Mouse (Mus musculus) forebrain, postnatal 0 days (tissue): ENCODE measurements around the gene Cln5. TPM values are rescaled to one million over a fixed set of nuclear protein-coding genes. Genes with fewer than 3 reads are reported as not detected.

Source experiments
- ATAC-seq: fragments of 200-750 bp; cut with Nextera tagmentation; 2 replicates; pipeline ENCODE4 v1.8.0; 2017; ENCODE audit warnings: mild to moderate bottlenecking, moderate library complexity
- DNase-seq: peaks from one replicate; pipeline ENCODE4 v3.0.0-alpha.2; 2015
- H3K27ac ChIP-seq: fragments of 300-500 bp; sonication (generic); 2 replicates; pipeline ENCODE4 v1.5.1; 2014; ENCODE audit warnings: low read depth, mild to moderate bottlenecking, antibody characterized with exemption, low read length, moderate library complexity, mixed read lengths
- H3K27me3 ChIP-seq: fragments of 300-500 bp; sonication (generic); 2 replicates; pipeline ENCODE4 v1.6.1; 2014; ENCODE audit warnings: mild to moderate bottlenecking, low read length, mixed read lengths; ENCODE audit not compliant: insufficient read depth
- H3K36me3 ChIP-seq: fragments of 300-500 bp; sonication (generic); 2 replicates; pipeline ENCODE4 v1.6.1; 2014; ENCODE audit warnings: mild to moderate bottlenecking, moderate library complexity; ENCODE audit not compliant: insufficient read depth
- H3K4me1 ChIP-seq: fragments of 300-500 bp; sonication (generic); 2 replicates; pipeline ENCODE4 v1.6.1; 2014; ENCODE audit warnings: antibody characterized with exemption; ENCODE audit not compliant: insufficient read depth
- H3K4me2 ChIP-seq: fragments of 300-500 bp; sonication (generic); 2 replicates; pipeline ENCODE4 v1.6.1; 2014; ENCODE audit warnings: low read depth, mild to moderate bottlenecking, moderate library complexity
- H3K4me3 ChIP-seq: fragments of 300-500 bp; sonication (generic); 2 replicates; pipeline ENCODE4 v1.5.1; 2014; ENCODE audit warnings: low read depth, low read length, mixed read lengths
- H3K9ac ChIP-seq: fragments of 300-500 bp; sonication (generic); 2 replicates; pipeline ENCODE4 v1.6.1; 2014; ENCODE audit warnings: mild to moderate bottlenecking
- H3K9me3 ChIP-seq: fragments of 300-500 bp; sonication (generic); 2 replicates; pipeline ENCODE4 v1.6.1; 2016; ENCODE audit warnings: low read length
- CTCF ChIP-seq: sonication (generic); IDR thresholded peaks from 2 replicates; pipeline ENCODE4 v1.5.1; 2016; ENCODE audit warnings: antibody characterized with exemption, control low read depth, low read depth
- WGBS: fragments of 180-500 bp; shearing (Covaris S2); extraction: QIAGEN DNeasy Blood & Tissue Kit; methylation state at CpG from one replicate; pipeline ENCODE4 v1.1.7; 2014; 5-methylcytosine and 5-hydroxymethylcytosine counted together
- polyA plus RNA-seq: library from polyadenylated mRNA; unstranded; fragments of >200 nt; fragmentation: Nextera tagmentation; extraction: Ambion mirVana; gene quantifications from 2 replicates; pipeline ENCODE4 v1.2.1, GENCODE M21; 2015
- total RNA-seq: library from RNA; depleted of rRNA; stranded (reverse); fragments of >200 nt; gene quantifications from 2 replicates; pipeline ENCODE4 v1.2.3, GENCODE M21; 2014

Gene Cln5
- total and polyA plus RNA-seq, 2 experiments from 2014 or later, result 8.8 to 9.7 TPM

DNA sequence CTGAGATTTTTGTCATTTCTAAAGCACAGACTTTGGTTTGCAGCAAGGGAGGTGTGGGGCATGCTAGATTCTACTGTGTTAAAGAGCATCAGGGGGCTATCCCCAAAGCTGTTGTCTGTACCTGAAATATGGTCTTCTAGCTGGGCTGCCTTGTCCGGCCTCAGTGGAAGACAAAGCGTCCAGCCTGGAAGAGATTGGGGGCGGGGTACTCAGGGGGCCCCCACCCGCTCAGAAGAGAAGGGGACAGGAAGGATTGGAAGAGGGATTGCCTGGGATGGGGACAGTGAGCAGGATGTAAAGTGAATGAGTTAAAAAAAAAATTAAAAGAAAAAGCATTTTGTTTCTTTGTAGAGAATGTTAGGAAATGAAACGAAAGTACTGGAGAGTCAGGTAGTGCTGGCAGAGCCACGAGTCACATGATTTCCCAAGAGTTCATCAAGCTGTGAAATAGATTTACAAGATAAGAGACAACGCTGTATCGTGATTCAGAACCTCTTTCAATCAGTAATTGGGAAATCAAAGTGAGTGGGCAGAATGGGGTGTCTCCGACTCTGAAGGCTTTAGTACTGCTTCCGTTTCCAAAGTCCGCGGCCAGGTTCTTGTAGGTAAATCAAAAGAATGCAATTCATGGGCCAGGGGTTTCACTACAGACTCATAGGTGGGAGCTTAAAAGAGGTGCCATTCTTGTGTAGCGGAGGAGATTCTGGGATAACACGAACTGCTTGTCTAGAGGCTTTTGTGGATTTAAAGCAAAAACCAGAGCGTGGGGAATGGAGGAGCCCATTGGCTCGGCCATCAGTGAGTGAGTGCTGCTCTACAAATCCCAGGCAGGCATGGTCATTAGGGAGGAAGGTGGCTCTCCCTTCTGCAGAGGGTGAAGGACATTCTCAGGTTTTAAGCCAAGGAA is 8.2 kb downstream of the Cln5 start:
- 88% methylated on average over 16 of the region's 16 CpGs for WGBS
- Histone ChIP-seq H3K4me2 (no peak overlapping the region), H3K4me3 (no peak overlapping the region), H3K9me3 (no peaks in the 10 kb centered on the region), H3K27me3 (no peaks in the 10 kb centered on the region), H3K27ac (no peak overlapping the region), H3K36me3 (peaks cover 10% of the 10 kb centered on the region), H3K9ac (no peak overlapping the region), H3K4me1 (no peaks in the 10 kb centered on the region)
- no peak for ATAC-seq
- DNase-seq, result no peak
- no peak for TF ChIP-seq CTCF

DNA sequence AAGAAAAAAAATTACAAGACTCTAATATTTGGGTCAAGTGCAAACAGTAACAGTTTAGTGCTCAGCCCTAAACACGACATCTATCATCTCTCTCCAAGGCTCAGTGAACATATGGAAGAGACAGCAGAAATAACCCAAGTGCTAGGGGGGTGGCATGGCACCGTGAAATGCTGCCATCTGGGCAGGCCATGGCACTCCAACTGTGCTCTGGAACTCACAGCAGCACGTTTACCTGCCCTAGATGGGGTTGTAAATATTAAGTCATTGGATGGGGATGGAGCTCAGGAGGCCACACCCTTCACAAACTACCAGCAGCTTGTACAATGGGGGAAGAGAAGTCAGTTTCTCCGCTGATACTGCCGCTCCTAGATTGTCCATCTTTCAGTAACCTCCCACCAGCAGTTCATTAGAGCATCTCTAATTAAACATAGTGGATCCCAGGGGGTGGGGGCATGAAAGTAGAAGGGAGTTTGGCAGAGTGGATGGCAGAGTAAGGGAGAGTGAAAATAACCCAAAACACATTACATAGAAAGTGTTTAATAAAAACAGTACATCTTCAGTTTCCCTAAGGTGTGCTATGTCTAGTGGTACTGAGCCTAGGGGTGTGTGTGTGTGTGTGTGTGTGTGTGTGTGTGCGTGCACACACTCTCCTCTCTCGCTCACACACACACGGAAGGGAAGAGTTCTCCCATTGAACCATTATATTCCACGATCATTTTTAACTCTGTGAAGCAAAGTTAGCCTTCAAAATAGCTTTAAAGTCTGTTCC is 9.4 kb downstream of the Cln5 start:
- Histone ChIP-seq H3K36me3 (peaks cover 14% of the 10 kb centered on the region; the same call in 1 of the 2 replicates), H3K4me3 (no peak overlapping the region), H3K9ac (no peak overlapping the region), H3K27me3 (no peaks in the 10 kb centered on the region), H3K4me1 (no peaks in the 10 kb centered on the region), H3K4me2 (no peak overlapping the region), H3K27ac (no peak overlapping the region), H3K9me3 (no peaks in the 10 kb centered on the region)
- 76% methylated on average over 9 of the region's 9 CpGs for WGBS
- DNase-seq (no peak), ATAC-seq (peak; percentile 55)
- TF ChIP-seq CTCF, result no peak

DNA sequence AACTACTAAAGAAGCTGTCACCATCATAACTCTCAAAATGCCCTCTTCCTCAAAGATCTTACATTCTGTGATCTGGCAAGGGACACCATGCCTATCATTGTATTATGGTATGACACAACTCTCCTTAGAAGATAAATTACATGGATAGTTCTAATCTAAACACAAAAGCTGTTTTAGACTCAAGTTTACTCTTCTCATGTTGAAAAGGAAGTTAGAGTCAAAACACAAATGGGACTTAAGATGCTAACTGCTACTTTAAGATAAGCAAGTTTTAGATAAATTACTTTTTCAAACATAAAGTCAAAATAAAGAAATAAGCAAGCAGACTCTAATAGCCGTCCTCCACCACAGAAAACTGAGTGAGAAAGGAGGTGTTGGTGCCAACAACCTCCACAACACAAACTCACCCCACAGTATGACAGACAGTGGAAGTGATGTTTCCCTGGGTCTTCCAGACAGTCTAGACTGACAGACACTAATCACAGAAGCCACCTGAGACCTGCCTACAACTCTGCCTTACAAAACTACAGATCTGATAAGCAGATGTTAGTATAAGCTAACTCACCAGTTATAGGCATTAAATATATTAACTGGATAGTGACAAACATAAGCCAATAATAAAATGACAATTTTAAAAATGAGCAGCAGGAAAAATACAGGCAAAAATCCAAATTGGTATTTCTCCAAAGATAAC is 16.0 kb downstream of the Cln5 start:
- Histone ChIP-seq H3K36me3 (peaks cover 53% of the 10 kb centered on the region), H3K4me1 (no peaks in the 10 kb centered on the region), H3K27me3 (no peaks in the 10 kb centered on the region), H3K4me2 (no peak overlapping the region), H3K27ac (no peak overlapping the region), H3K9ac (no peak overlapping the region), H3K9me3 (no peaks in the 10 kb centered on the region), H3K4me3 (no peak overlapping the region)
- WGBS, result 74% methylated on average over 1 of the region's 1 CpGs
- no peak for DNase-seq
- ATAC-seq, result no peak
- no peak for TF ChIP-seq CTCF

DNA sequence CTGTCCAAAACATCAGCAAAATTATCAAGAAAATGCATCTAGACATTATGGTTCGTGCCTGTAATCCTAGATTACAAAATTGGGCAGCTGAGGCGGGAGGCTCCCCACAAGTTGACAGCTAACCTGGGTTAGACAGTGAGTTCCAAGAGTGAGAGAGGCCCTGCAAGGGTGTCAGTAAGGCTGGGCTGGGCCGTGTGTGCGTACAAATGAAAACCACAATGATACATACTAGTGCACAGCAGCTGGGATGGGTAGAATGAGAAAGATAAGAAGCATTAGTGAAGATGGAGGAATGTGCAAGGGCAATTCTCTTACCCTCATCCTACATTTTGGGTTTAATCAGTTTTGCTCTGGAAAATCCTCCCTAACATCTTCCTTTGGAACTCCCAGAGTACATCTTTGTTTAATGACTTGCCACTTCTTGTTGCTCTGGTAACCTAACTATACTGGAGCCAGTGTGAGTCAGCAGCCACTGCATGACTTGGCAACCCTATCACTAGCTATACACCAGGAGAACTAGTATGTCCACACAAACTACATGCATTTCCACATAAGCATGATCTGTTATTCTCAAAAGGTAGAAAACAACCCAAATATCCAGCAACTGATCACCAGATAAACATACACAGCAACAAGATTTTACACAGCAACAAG is 16.8 kb downstream of the Cln5 start:
- 93% methylated on average over 4 of the region's 4 CpGs for WGBS
- no peak overlapping the region for H3K9ac ChIP-seq

DNA sequence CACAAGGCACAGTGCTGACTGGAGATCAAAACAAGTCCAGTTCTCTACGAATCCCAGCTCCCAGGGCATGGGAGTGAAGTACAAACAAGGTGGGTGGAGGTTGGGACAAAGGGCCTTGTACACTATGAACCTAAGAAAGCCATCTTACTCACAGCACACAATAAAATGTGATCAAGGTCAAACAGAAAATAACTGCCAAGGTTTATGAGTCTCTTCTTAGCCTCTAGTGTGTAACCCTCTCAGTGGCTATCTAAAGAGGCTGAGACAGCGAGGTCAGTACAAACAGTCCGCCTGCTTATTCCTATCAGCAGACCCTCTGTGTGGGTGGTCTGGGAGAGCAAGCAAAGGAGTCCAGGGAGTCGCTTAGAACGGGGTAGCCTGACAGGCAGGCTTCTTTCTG is 17.8 kb downstream of the Cln5 start:
- Histone ChIP-seq H3K9me3 (no peaks in the 10 kb centered on the region), H3K4me3 (no peak overlapping the region), H3K27me3 (no peaks in the 10 kb centered on the region), H3K27ac (no peak overlapping the region), H3K9ac (no peak overlapping the region), H3K36me3 (peaks cover 59% of the 10 kb centered on the region), H3K4me1 (no peaks in the 10 kb centered on the region), H3K4me2 (no peak overlapping the region)
- no peak for TF ChIP-seq CTCF
- 93% methylated on average over 5 of the region's 5 CpGs for WGBS
- no peak for DNase-seq
- no peak for ATAC-seq

More for the DNA sequence above, 16.8 kb downstream of the Cln5 start:
- ATAC-seq (no peak), DNase-seq (no peak)
- Histone ChIP-seq H3K27me3 (no peaks in the 10 kb centered on the region), H3K36me3 (peaks cover 60% of the 10 kb centered on the region), H3K9me3 (no peaks in the 10 kb centered on the region), H3K27ac (no peak overlapping the region), H3K4me1 (no peaks in the 10 kb centered on the region), H3K4me3 (no peak overlapping the region), H3K4me2 (no peak overlapping the region)
- no peak for TF ChIP-seq CTCF

DNA sequence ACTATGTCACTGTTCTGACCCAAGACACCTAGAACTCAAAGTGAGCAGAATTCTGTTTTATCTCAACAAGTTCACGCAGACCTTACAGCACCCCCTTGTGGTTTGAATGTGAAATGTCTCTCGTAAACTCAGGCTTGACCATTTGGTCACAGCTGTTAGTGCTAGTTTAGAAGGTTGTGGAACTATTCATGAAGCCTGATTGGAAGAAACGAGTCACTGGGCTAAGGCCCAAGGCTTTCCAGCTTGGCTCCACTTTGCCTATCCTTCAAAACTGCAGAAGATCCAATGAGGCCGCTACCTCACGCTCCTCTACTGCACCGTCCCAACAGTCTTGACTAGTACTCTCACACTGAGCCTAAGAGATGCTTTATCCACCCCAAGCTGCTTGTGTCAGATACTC is 18.6 kb downstream of the Cln5 start:
- Histone ChIP-seq H3K9ac (no peak overlapping the region), H3K4me1 (no peaks in the 10 kb centered on the region), H3K4me2 (no peak overlapping the region), H3K27ac (no peak overlapping the region), H3K36me3 (peaks cover 58% of the 10 kb centered on the region), H3K9me3 (no peaks in the 10 kb centered on the region), H3K27me3 (no peaks in the 10 kb centered on the region), H3K4me3 (no peak overlapping the region)
- WGBS, result 66% methylated on average over 6 of the region's 6 CpGs
- ATAC-seq (no peak), DNase-seq (peak; percentile 51)
- TF ChIP-seq CTCF, result peak; percentile 75
